Mouse (Mus musculus): ENCODE measurements around the gene Rapgef4. TPM values are rescaled to one million over a fixed set of nuclear protein-coding genes. Genes with fewer than 3 reads are reported as not detected.

The Rapgef4 gene
- polyA plus RNA-seq, 1 experiment = 555 TPM

DNA sequence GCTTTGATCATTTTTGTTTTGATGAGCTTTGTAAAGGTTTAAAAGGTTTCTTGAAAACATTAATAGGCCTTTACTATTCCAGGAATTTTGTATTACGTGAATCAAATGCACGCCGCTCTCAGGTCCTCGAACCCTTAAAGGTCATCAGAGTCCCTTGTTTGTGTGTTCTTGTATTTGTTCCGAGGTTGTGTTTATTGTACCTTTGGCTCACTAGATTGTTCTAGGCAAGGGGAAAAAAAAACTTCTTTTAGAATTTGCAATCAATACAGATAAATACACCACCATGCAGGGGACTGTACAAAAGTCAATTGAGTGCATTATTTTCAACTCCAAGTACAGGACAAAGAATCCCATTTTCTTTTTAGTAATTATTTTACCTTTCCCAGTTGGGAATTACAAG lies 175.4 kb downstream of the Rapgef4 start:
- no peak overlapping the region for H3K27ac ChIP-seq (ENCODE audit: insufficient read depth, low read length)
- H3K4me3 ChIP-seq (ENCODE audit: insufficient read depth, low read length) = no peak overlapping the region
- TF ChIP-seq POLR2A (IDR thresholded peaks at IDR 0.05; ENCODE audit: extremely low read depth, insufficient read depth, low read length) = no peak
- no peak for TF ChIP-seq CTCF (IDR thresholded peaks at IDR 0.05; ENCODE audit: extremely low read depth, insufficient read depth, low read length)
- H3K4me1 ChIP-seq (ENCODE audit: control insufficient read depth, insufficient read depth, low read length) = peaks cover 8% of the 10 kb centered on the region

DNA sequence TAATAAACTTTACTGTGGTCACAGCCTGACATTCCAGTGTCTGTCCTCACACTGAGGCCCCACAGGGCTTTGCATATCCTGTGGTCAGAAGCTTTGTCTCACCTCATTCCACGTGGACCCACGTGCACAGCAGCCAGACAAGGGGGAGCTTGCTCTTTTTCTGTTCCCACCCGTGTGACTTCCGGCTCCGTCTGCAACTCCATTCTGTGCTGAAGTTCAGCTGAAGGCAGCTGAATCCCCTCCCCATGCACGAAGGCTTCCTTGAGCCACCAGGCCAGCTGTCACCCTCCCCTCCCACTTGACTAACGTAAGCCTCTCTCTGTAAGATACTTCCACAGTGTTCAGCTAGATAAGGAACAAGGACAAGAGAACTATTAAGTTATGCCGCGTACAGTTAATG lies 176.5 kb downstream of the Rapgef4 start:
- peaks cover 7% of the 10 kb centered on the region for H3K4me1 ChIP-seq (ENCODE audit: control insufficient read depth, insufficient read depth, low read length)
- H3K27ac ChIP-seq (ENCODE audit: insufficient read depth, low read length) = no peak overlapping the region
- TF ChIP-seq CTCF (IDR thresholded peaks at IDR 0.05; ENCODE audit: extremely low read depth, insufficient read depth, low read length) (no peak), POLR2A (IDR thresholded peaks at IDR 0.05; ENCODE audit: extremely low read depth, insufficient read depth, low read length) (no peak)
- no peak overlapping the region for H3K4me3 ChIP-seq (ENCODE audit: insufficient read depth, low read length)

DNA sequence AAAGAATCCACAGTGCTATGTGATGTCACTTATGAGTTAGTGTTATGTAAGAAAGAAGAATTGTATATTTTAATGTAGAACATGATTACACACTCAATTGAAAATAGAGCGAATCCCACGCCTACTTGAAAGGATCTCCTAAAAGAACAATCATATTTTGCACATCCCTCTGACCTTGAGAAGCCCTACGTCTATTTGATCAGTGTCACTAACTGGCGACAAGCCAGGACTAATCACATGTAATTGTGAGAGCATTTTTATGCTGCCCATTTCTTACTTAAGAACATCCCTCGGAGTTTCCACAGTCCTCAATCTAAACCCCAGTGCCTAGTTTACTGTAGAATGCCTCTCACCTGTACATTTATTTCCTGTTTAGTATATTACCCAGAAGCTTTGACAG lies 177.0 kb downstream of the Rapgef4 start:
- Histone ChIP-seq H3K27ac (ENCODE audit: insufficient read depth, low read length) (no peak overlapping the region), H3K4me3 (ENCODE audit: insufficient read depth, low read length) (no peak overlapping the region), H3K4me1 (ENCODE audit: control insufficient read depth, insufficient read depth, low read length) (peaks cover 7% of the 10 kb centered on the region)
- TF ChIP-seq POLR2A (IDR thresholded peaks at IDR 0.05; ENCODE audit: extremely low read depth, insufficient read depth, low read length) (no peak), CTCF (IDR thresholded peaks at IDR 0.05; ENCODE audit: extremely low read depth, insufficient read depth, low read length) (no peak)

DNA sequence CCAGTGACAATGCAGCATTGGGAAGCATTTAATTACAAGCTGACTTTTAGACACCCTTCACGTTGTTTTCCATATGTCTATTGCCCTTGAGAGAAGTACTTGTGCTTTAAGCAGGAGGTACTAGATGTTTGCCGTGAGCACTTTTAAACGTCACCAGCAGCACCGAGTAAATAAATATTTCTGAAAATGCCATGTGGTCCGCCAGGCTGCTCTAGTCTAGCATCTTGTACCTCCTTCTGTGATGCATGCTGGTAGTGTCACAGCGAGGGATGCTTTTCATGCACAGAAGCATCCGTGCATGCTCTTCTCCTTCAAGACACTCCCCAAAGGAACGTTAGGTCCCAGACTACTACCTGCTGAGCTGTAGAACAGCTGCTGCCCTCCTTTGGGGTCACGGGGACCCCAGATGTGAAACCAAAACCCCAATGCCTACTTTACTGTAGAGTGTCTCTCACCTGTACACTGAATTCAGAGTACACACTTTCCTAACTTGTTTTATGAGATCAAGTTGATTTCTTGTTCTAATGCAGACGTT lies 177.7 kb downstream of the Rapgef4 start:
- H3K27ac ChIP-seq (ENCODE audit: insufficient read depth, low read length) = no peak overlapping the region
- peaks cover 7% of the 10 kb centered on the region for H3K4me1 ChIP-seq (ENCODE audit: control insufficient read depth, insufficient read depth, low read length)
- H3K4me3 ChIP-seq (ENCODE audit: insufficient read depth, low read length) = no peak overlapping the region
- TF ChIP-seq CTCF (IDR thresholded peaks at IDR 0.05; ENCODE audit: extremely low read depth, insufficient read depth, low read length) = no peak

DNA sequence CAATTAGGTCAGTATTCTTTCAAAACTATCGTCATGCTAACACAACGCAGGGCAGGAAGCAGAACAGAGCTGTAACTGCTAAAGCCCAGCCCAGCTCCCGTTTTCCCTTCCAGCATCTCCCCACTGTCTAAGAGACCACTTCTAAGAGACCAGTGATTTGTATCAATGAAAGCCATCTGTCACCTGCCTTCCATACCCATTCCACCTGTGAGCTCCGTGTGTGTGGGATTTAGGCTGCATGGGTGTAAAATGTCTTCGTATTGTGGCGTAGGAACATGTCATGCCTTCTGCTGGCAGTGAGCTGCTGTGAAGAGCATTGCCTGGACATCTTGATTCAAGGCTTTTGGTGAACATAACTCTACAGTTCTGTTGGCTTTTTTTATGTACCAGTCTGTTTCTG lies 178.2 kb downstream of the Rapgef4 start:
- Histone ChIP-seq H3K4me3 (ENCODE audit: insufficient read depth, low read length) (no peak overlapping the region), H3K27ac (ENCODE audit: insufficient read depth, low read length) (no peak overlapping the region), H3K4me1 (ENCODE audit: control insufficient read depth, insufficient read depth, low read length) (peaks cover 7% of the 10 kb centered on the region)
- TF ChIP-seq CTCF (IDR thresholded peaks at IDR 0.05; ENCODE audit: extremely low read depth, insufficient read depth, low read length) (no peak), POLR2A (IDR thresholded peaks at IDR 0.05; ENCODE audit: extremely low read depth, insufficient read depth, low read length) (no peak)

- TF ChIP-seq POLR2A (IDR thresholded peaks at IDR 0.05; ENCODE audit: extremely low read depth, insufficient read depth, low read length) (no peak), CTCF (IDR thresholded peaks at IDR 0.05; ENCODE audit: extremely low read depth, insufficient read depth, low read length) (no peak)
- 0 out of 2 replicates have a peak, but pooled peaks cover 2% of the 10 kb centered on the region for H3K4me1 ChIP-seq (ENCODE audit: control insufficient read depth, insufficient read depth, low read length)
- H3K4me3 ChIP-seq (ENCODE audit: insufficient read depth, low read length) = no peak overlapping the region
These were observed 184.3 kb downstream of the Rapgef4 start for GRCm38 (mm10) chr2:72165136-72165854.

DNA sequence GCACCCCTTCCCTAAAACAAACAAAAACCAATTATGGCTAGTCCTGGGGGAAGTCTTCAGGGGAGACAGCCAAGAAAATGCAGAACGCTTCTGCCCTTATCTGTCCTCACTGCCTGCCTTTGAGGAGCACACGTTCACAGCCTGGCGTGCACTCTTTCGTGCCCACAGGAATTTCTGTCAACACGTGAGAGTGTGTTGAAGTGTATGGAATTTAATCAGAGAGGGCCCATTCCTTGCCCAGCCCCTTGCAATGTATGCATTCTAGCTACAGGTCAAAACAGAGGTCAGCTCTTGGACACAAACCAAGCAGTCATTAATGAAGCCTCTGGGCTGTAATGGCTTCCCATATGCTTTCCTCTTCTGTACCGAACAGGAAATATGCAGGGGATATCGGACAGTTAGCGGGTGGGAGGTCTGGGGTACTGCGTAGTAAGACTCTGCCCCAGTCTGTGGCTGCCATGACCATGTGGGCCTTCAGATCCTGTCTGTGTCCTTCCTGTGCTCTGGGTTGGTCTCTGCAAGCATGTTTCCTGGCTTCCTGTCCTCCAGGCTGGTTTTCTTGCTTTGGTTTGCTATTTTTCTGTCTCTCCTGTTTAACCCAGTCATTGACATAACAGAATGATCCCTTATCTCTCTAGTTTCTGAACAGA lies 188.5 kb downstream of the Rapgef4 start:
- Histone ChIP-seq H3K4me1 (ENCODE audit: control insufficient read depth, insufficient read depth, low read length) (peaks cover 5% of the 10 kb centered on the region), H3K4me3 (ENCODE audit: insufficient read depth, low read length) (no peak overlapping the region), H3K27ac (ENCODE audit: insufficient read depth, low read length) (no peak overlapping the region)
- TF ChIP-seq CTCF (IDR thresholded peaks at IDR 0.05; ENCODE audit: extremely low read depth, insufficient read depth, low read length) = no peak
- no peak for TF ChIP-seq POLR2A (IDR thresholded peaks at IDR 0.05; ENCODE audit: extremely low read depth, insufficient read depth, low read length)

More at GRCm38 (mm10) chr2:72165136-72165854, 184.3 kb downstream of the Rapgef4 start:
- no peak overlapping the region for H3K27ac ChIP-seq (ENCODE audit: insufficient read depth, low read length)

DNA sequence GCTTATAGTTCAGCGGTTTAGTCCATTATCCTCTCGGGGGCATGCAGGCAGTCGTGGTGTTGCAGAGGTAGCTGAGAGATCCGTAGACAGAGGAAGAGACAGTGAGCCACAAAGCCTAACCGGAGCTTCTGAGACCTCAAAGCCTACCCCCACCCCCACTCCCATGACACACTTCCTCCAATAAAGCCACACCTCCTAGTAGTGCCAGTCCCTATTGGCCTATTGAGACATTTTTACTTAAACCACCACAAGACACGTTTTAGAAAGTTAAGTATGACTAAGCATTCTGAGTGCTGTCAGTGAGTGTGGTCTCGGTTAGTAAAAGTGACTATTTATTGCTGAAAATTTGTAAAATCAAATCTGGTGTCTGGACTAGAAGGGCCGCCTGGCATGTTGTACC lies 189.5 kb downstream of the Rapgef4 start:
- H3K4me1 ChIP-seq (ENCODE audit: control insufficient read depth, insufficient read depth, low read length) = peaks cover 8% of the 10 kb centered on the region
- no peak overlapping the region for H3K27ac ChIP-seq (ENCODE audit: insufficient read depth, low read length)
- TF ChIP-seq POLR2A (IDR thresholded peaks at IDR 0.05; ENCODE audit: extremely low read depth, insufficient read depth, low read length) = no peak
- no peak for TF ChIP-seq CTCF (IDR thresholded peaks at IDR 0.05; ENCODE audit: extremely low read depth, insufficient read depth, low read length)
- H3K4me3 ChIP-seq (ENCODE audit: insufficient read depth, low read length) = no peak overlapping the region

- no peak for TF ChIP-seq POLR2A (IDR thresholded peaks at IDR 0.05; ENCODE audit: extremely low read depth, insufficient read depth, low read length)
- no peak for TF ChIP-seq CTCF (IDR thresholded peaks at IDR 0.05; ENCODE audit: extremely low read depth, insufficient read depth, low read length)
- Histone ChIP-seq H3K4me3 (ENCODE audit: insufficient read depth, low read length) (no peak overlapping the region), H3K27ac (ENCODE audit: insufficient read depth, low read length) (no peak overlapping the region), H3K4me1 (ENCODE audit: control insufficient read depth, insufficient read depth, low read length) (peaks cover 9% of the 10 kb centered on the region)
These were observed 190.2 kb downstream of the Rapgef4 start for GRCm38 (mm10) chr2:72171204-72171603.

- TF ChIP-seq POLR2A (IDR thresholded peaks at IDR 0.05; ENCODE audit: extremely low read depth, insufficient read depth, low read length) (no peak), CTCF (IDR thresholded peaks at IDR 0.05; ENCODE audit: extremely low read depth, insufficient read depth, low read length) (no peak)
- Histone ChIP-seq H3K4me3 (ENCODE audit: insufficient read depth, low read length) (no peak overlapping the region), H3K27ac (ENCODE audit: insufficient read depth, low read length) (no peak overlapping the region), H3K4me1 (ENCODE audit: control insufficient read depth, insufficient read depth, low read length) (peaks cover 10% of the 10 kb centered on the region)
These were observed 192.0 kb downstream of the Rapgef4 start for GRCm38 (mm10) chr2:72173010-72173409.
